Comparison of ENCODE assay signal across 27 mouse cellular contexts in the genomic region with DNA sequence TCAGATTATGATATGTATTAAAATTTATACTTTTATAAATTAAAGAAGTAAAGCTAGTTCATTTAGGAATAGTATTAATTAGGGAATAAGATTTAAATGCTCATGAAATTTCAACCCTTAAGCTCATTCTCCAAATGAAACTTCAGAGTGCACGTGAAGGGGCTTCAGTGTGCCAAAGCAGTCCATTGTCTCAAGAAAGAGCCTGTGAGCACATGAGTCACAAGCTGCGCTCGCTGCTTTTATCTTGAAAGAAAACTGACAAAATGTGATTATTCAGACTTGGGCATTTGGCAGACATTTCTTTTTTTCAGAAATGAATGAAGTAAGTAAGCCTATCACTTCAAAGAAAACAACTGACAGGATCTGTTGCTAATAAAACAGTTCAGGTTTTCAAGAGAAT.
A peak's percentile ranks its signal among the peaks of the same experiment; 100 is the strongest.
DNase-seq lines count a peak whose midpoint lies in the region; ATAC-seq and TF ChIP-seq lines count a peak whose summit lies in the region.
"Had no signal": no experiment of that assay in that cellular context is flagged by ENCODE, and none has a peak within 500 bp of the region (broad histone marks: within the 10 kb centered on the region; RNA-seq: fewer than 3 reads in every experiment).

No protein-coding gene starts in this region.

- no peaks in the 10 kb centered on the region for H3K4me1 ChIP-seq in midbrain, embryonic 12.5 days
- no peaks in the 10 kb centered on the region for H3K4me1 ChIP-seq in midbrain, embryonic 10.5 days
- no peaks in the 10 kb centered on the region for H3K4me1 ChIP-seq in forebrain, embryonic 14.5 days (ENCODE audit: control insufficient read depth, insufficient read depth, low read length)
- no peaks in the 10 kb centered on the region for H3K4me1 ChIP-seq in forebrain, postnatal 0 days (ENCODE audit: insufficient read depth)
- no peaks in the 10 kb centered on the region for H3K4me1 ChIP-seq in embryonic facial prominence, embryonic 10.5 days
- H3K4me1 ChIP-seq: heart, embryonic 10.5 days; heart, embryonic 13.5 days had no signal

- no peak for DNase-seq in midbrain, embryonic 10.5 days (ENCODE audit: low spot score)
- DNase-seq in brain, adult 2 months (ENCODE audit: low read depth, low spot score): peak; percentile 3
- DNase-seq in forebrain, embryonic 14.5 days (ENCODE audit: low spot score): peak; percentile 85
- DNase-seq in forebrain, postnatal 0 days: peak; percentile 43
- no peak for DNase-seq in embryonic facial prominence, embryonic 10.5 days (ENCODE audit: low spot score)
- no peak for DNase-seq in adrenal gland, adult 18-20 months (ENCODE audit: low spot score in 2 of 2)
- DNase-seq: adrenal gland, postnatal 10 days; adrenal gland, postnatal 36 days; cerebellum, adult 11-12 months; cerebellum, adult 8-10 months; cerebellum, postnatal 10 days; cerebellum, postnatal 36 days; embryo, embryonic 11 days; gastrocnemius, postnatal 36 days; heart, adult 2 months; heart, postnatal 14 days; heart, postnatal 4 days; kidney, adult 18-20 months had no signal

- TF ChIP-seq CTCF in forebrain, postnatal 0 days (IDR thresholded peaks at IDR 0.05; ENCODE audit: low read depth): no peak

- no peak overlapping the region for H3K27ac ChIP-seq in midbrain, embryonic 12.5 days (replicated peaks)
- no peak overlapping the region for H3K27ac ChIP-seq in midbrain, embryonic 10.5 days (replicated peaks)
- no peak overlapping the region for H3K27ac ChIP-seq in forebrain, embryonic 14.5 days (ENCODE audit: low read depth, low read length)
- H3K27ac ChIP-seq in forebrain, postnatal 0 days (ENCODE audit: low read depth, low read length): no peak overlapping the region
- no peak overlapping the region for H3K27ac ChIP-seq in embryonic facial prominence, embryonic 10.5 days (replicated peaks)
- H3K27ac ChIP-seq: heart, adult 2 months; heart, embryonic 10.5 days; heart, embryonic 13.5 days; hindbrain, embryonic 14.5 days; hindbrain, postnatal 0 days had no signal

- ATAC-seq in midbrain, embryonic 12.5 days (ENCODE audit: low FRiP score, low read depth): peak; percentile 60; the same call in 1 of the 2 replicates
- peak; percentile 88 for ATAC-seq in forebrain, embryonic 14.5 days
- peak; percentile 47; the same call in 1 of the 2 replicates for ATAC-seq in forebrain, postnatal 0 days
- ATAC-seq: activated CD4-positive, CD25-positive, alpha-beta regulatory T cell, adult 4 months; CD4-positive, CD25-positive, alpha-beta regulatory T cell, adult 4 months; hindbrain, postnatal 0 days; inflammation-experienced regulatory T-cells, adult 6 months; intestine, embryonic 16.5 days had no signal

- no peaks in the 10 kb centered on the region for H3K9me3 ChIP-seq in midbrain, embryonic 12.5 days
- H3K9me3 ChIP-seq in midbrain, embryonic 10.5 days (replicated peaks): no peaks in the 10 kb centered on the region
- no peaks in the 10 kb centered on the region for H3K9me3 ChIP-seq in forebrain, embryonic 14.5 days (replicated peaks; ENCODE audit: control insufficient read depth, low read length)
- H3K9me3 ChIP-seq in forebrain, postnatal 0 days (ENCODE audit: low read length): no peaks in the 10 kb centered on the region
- H3K9me3 ChIP-seq in embryonic facial prominence, embryonic 10.5 days: no peaks in the 10 kb centered on the region
- H3K9me3 ChIP-seq: heart, embryonic 10.5 days; heart, embryonic 13.5 days had no signal

- WGBS in midbrain, embryonic 12.5 days: 41% methylated on average over 3 of the region's 3 CpGs
- WGBS in midbrain, embryonic 10.5 days: 80% methylated on average over 3 of the region's 3 CpGs
- WGBS in forebrain, embryonic 14.5 days: 6% methylated on average over 3 of the region's 3 CpGs
- WGBS in forebrain, postnatal 0 days: 19% methylated on average over 3 of the region's 3 CpGs
- 91% methylated on average over 3 of the region's 3 CpGs for WGBS in embryonic facial prominence, embryonic 10.5 days

- peaks cover 19% of the 10 kb centered on the region for H3K36me3 ChIP-seq in midbrain, embryonic 12.5 days
- H3K36me3 ChIP-seq in midbrain, embryonic 10.5 days: peaks cover 91% of the 10 kb centered on the region
- no peaks in the 10 kb centered on the region for H3K36me3 ChIP-seq in forebrain, embryonic 14.5 days (ENCODE audit: control insufficient read depth, insufficient read depth, low read length)
- H3K36me3 ChIP-seq in forebrain, postnatal 0 days (ENCODE audit: insufficient read depth): no peaks in the 10 kb centered on the region
- peaks cover 74% of the 10 kb centered on the region for H3K36me3 ChIP-seq in embryonic facial prominence, embryonic 10.5 days (replicated peaks)

- H3K4me2 ChIP-seq in midbrain, embryonic 12.5 days (replicated peaks): no peak overlapping the region
- no peak overlapping the region for H3K4me2 ChIP-seq in forebrain, embryonic 14.5 days (ENCODE audit: low read length)
- no peak overlapping the region for H3K4me2 ChIP-seq in forebrain, postnatal 0 days (ENCODE audit: low read depth)
- H3K4me2 ChIP-seq: heart, embryonic 13.5 days; hindbrain, embryonic 14.5 days had no signal

- H3K4me3 ChIP-seq in midbrain, embryonic 12.5 days: no peak overlapping the region
- H3K4me3 ChIP-seq in midbrain, embryonic 10.5 days: no peak overlapping the region
- no peak overlapping the region for H3K4me3 ChIP-seq in forebrain, embryonic 14.5 days (ENCODE audit: low read depth, low read length)
- H3K4me3 ChIP-seq in forebrain, postnatal 0 days (ENCODE audit: low read depth, low read length): no peak overlapping the region
- no peak overlapping the region for H3K4me3 ChIP-seq in embryonic facial prominence, embryonic 10.5 days
- H3K4me3 ChIP-seq: heart, adult 2 months; heart, embryonic 10.5 days; heart, embryonic 13.5 days had no signal

- no peaks in the 10 kb centered on the region for H3K27me3 ChIP-seq in midbrain, embryonic 12.5 days
- no peaks in the 10 kb centered on the region for H3K27me3 ChIP-seq in midbrain, embryonic 10.5 days (ENCODE audit: low read depth, poor library complexity, severe bottlenecking)
- H3K27me3 ChIP-seq in forebrain, embryonic 14.5 days (replicated peaks; ENCODE audit: control insufficient read depth, insufficient read depth, low read length): no peaks in the 10 kb centered on the region
- no peaks in the 10 kb centered on the region for H3K27me3 ChIP-seq in forebrain, postnatal 0 days (ENCODE audit: insufficient read depth, low read length)
- no peaks in the 10 kb centered on the region for H3K27me3 ChIP-seq in embryonic facial prominence, embryonic 10.5 days (replicated peaks; ENCODE audit: low read depth, poor library complexity, severe bottlenecking)
- H3K27me3 ChIP-seq: heart, embryonic 13.5 days had no signal

- no peak overlapping the region for H3K9ac ChIP-seq in midbrain, embryonic 12.5 days (replicated peaks)
- no peak overlapping the region for H3K9ac ChIP-seq in forebrain, embryonic 14.5 days (ENCODE audit: low read length)
- H3K9ac ChIP-seq in forebrain, postnatal 0 days: no peak overlapping the region
- H3K9ac ChIP-seq: heart, embryonic 13.5 days; hindbrain, embryonic 14.5 days had no signal

Comparison
In these comparisons a context has a peak if more than half of its experiments do, and no peak if none do; other contexts are left out.
1. DNase-seq: peak in brain, adult 2 months (single experiment), forebrain, embryonic 14.5 days (single experiment) and forebrain, postnatal 0 days (single experiment); none in midbrain, embryonic 10.5 days (single experiment), embryonic facial prominence, embryonic 10.5 days (single experiment) and adrenal gland, adult 18-20 months (0 of 2).
2. Peak in every context shown above with its lines, with median percentiles within 50 percentile points of each other: ATAC-seq.